Mouse (Mus musculus) neural tube, embryonic 10.5 days (tissue): ENCODE results near the gene Dgkh.
A peak's percentile ranks its signal among the peaks of the same experiment; 100 is the strongest.
"Not testable (repeated sequence)": the region's sequence is repeated elsewhere in the genome, so short reads cannot be mapped to it uniquely, and the experiment has no call there.

Experiments
- DNase-seq: peaks from one replicate; pipeline ENCODE4 v3.0.0-alpha.2; 2017; ENCODE audit warnings: low spot score; ENCODE audit errors: extremely low spot score

Gene Dgkh

GRCm38 (mm10) chr14:78630923-78631875, 101.4 kb downstream of the Dgkh start:
- DNase-seq = no peak

GRCm38 (mm10) chr14:78627516-78628275, 104.9 kb downstream of the Dgkh start:
- DNase-seq = no peak

GRCm38 (mm10) chr14:78618883-78619295, 113.7 kb downstream of the Dgkh start:
- no peak for DNase-seq

- no peak for DNase-seq
Observed at GRCm38 (mm10) chr14:78613569-78613968, 119.0 kb downstream of the Dgkh start.

GRCm38 (mm10) chr14:78612111-78612788, 120.3 kb downstream of the Dgkh start:
- no peak for DNase-seq

GRCm38 (mm10) chr14:78594916-78595315, 137.7 kb downstream of the Dgkh start:
- no peak for DNase-seq

GRCm38 (mm10) chr14:78592965-78593364, 139.6 kb downstream of the Dgkh start:
- no peak for DNase-seq

- DNase-seq = peak; percentile 40
Observed at GRCm38 (mm10) chr14:78590335-78590734, 142.2 kb downstream of the Dgkh start.

GRCm38 (mm10) chr14:78584222-78584621, 148.4 kb downstream of the Dgkh start:
- no peak for DNase-seq

GRCm38 (mm10) chr14:78583168-78583567, 149.4 kb downstream of the Dgkh start:
- DNase-seq = no peak

- no peak for DNase-seq
Observed at GRCm38 (mm10) chr14:78575899-78576298, 156.7 kb downstream of the Dgkh start.

- no peak for DNase-seq
Observed at GRCm38 (mm10) chr14:78568410-78568809, 164.2 kb downstream of the Dgkh start.

GRCm38 (mm10) chr14:78566431-78566830, 166.1 kb downstream of the Dgkh start:
- no peak for DNase-seq

GRCm38 (mm10) chr14:78564292-78564691, 168.3 kb downstream of the Dgkh start:
- DNase-seq = no peak

- DNase-seq = no peak
Observed at GRCm38 (mm10) chr14:78563211-78563610, 169.4 kb downstream of the Dgkh start.

- DNase-seq = no peak
Observed at GRCm38 (mm10) chr14:78562121-78562520, 170.5 kb downstream of the Dgkh start.

- DNase-seq = no peak
Observed at GRCm38 (mm10) chr14:78559042-78559441, 173.5 kb downstream of the Dgkh start.

GRCm38 (mm10) chr14:78554830-78555229, 177.7 kb downstream of the Dgkh start:
- not testable (repeated sequence) for DNase-seq

- no peak for DNase-seq
Observed at GRCm38 (mm10) chr14:78553661-78554060, 178.9 kb downstream of the Dgkh start.

GRCm38 (mm10) chr14:78548807-78549206, 183.8 kb downstream of the Dgkh start:
- no peak for DNase-seq

GRCm38 (mm10) chr14:78541319-78541718, 191.3 kb downstream of the Dgkh start:
- DNase-seq = no peak

- no peak for DNase-seq
Observed at GRCm38 (mm10) chr14:78539821-78540220, 192.8 kb downstream of the Dgkh start.
